Mouse (Mus musculus) c-Kit-negative CD71-positive TER-119-positive erythroid progenitor cells, embryonic 14.5 days (primary cell): ENCODE data around the gene Galnt14.

ENCODE experiments used
- DNase-seq: peaks from one replicate; pipeline ENCODE4 v3.0.0-alpha.2; 2013; ENCODE audit warnings: low read depth, low spot score

Gene Galnt14

DNA sequence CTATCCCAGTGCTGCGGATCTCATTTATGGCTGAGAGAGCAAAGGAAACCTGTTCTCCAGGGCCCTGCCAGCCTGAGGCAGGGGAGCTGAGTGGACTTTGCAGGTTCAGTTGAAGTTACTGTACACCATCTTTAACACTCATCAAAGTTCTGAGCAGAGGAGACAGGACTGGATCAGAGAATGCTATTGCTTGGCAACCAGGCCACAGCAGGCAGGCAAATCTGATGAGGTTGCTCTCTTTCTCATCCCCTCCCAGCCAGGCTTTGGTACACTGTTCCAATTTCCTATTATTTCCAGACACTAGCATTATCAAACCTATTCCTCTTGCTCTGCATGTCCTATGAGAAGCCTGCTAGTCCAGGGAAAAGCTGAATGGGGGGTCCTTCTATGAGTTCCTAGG is 41.3 kb downstream of the Galnt14 start:
- no peak for DNase-seq

GRCm38 (mm10) chr17:73663237-73663636 is 47.0 kb downstream of the Galnt14 start:
- DNase-seq = no peak

DNA sequence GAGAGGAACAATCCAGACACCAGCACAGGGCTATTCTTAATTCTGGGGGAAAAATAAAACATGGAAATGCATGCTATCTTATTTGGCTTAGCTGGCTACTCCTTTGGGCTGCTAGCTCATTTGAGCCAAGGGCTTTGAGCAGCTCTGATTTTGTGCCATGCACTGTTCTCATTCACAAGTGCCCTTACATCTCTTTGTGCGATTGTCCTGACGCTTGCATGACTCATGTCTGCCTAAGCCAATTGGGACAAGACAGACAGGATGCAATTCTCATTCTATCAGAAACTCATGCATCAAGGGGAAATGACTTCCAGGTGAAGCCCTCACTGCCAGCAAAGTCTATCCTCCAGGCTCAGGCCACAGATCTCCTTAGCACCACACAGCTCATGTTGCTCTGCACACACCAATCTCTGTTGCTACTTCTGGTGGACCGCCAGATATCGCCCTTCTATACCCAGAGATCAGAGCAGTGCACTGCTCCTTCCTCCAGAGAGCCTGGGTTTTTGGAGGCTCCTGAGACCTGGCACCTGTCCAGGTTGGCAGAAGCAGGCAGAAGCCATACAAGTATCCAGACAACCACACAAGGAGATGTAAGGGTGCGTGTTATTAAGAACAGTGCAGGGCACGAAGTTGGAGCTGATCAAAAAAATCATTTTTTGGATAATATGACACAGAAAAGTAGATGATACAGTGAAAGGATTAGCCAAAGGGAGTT is 51.4 kb downstream of the Galnt14 start:
- DNase-seq = no peak

DNA sequence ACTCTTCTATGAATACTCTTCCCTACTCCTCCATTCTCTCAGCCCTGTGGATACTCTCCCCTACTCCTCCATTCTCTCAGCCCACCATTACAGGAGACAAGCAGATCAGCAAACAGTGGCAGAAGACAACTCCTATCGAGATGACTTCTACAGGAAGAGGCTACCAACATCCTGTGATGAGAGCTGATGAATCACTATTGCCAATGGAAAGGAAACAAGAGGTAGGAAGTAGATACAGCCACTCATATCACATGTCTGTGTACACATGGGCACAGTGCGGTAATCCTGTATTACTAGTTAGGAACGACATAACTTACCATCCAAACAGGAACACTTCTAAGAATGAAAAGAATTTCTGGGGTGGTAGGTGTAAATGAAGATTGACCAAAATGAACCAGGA is 53.9 kb downstream of the Galnt14 start:
- no peak for DNase-seq

- DNase-seq = no peak
Measured at GRCm38 (mm10) chr17:73654261-73654660, 56.0 kb downstream of the Galnt14 start.

GRCm38 (mm10) chr17:73649371-73649770 is 60.9 kb downstream of the Galnt14 start:
- DNase-seq = no peak

GRCm38 (mm10) chr17:73641676-73642075 is 68.6 kb downstream of the Galnt14 start:
- DNase-seq = no peak

GRCm38 (mm10) chr17:73640117-73640480 is 70.2 kb downstream of the Galnt14 start:
- DNase-seq = no peak

GRCm38 (mm10) chr17:73639401-73640116 is 70.7 kb downstream of the Galnt14 start:
- no peak for DNase-seq

GRCm38 (mm10) chr17:73636988-73637387 is 73.3 kb downstream of the Galnt14 start:
- no peak for DNase-seq

- no peak for DNase-seq
Measured at GRCm38 (mm10) chr17:73634896-73635295, 75.4 kb downstream of the Galnt14 start.

DNA sequence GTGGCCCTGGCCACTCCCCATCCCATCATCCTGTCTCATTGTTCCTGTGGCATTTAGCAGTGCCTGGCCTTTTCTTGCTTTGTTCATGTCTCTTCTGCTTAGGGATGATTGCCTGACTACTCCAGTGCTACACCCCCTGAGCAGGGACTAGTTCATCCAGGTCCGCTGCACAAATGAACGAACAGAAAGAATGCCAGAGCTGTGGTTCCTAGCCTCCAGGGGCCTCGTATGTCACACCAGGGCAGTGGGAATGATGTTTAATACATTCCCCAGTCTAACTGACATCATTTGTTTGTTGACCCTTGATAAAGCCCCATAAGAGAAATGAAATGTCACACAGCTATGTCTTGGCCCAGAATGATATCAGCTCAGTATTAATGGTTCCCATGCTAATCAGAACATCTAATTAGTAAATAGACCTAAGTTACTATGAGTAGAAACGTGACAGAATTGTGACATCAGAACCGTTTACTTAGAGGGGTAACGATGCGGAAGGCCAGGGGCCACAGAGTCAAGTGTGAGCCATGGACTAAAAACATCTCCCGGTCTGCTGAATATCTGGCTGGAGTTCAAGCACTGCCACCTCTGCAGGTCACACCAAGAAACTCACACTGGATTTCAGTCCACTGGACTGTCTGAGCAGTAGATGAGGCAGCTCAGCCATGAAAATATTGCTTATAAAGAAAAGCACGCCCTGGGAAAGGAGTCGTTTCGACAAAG is 76.1 kb downstream of the Galnt14 start:
- DNase-seq = no peak

DNA sequence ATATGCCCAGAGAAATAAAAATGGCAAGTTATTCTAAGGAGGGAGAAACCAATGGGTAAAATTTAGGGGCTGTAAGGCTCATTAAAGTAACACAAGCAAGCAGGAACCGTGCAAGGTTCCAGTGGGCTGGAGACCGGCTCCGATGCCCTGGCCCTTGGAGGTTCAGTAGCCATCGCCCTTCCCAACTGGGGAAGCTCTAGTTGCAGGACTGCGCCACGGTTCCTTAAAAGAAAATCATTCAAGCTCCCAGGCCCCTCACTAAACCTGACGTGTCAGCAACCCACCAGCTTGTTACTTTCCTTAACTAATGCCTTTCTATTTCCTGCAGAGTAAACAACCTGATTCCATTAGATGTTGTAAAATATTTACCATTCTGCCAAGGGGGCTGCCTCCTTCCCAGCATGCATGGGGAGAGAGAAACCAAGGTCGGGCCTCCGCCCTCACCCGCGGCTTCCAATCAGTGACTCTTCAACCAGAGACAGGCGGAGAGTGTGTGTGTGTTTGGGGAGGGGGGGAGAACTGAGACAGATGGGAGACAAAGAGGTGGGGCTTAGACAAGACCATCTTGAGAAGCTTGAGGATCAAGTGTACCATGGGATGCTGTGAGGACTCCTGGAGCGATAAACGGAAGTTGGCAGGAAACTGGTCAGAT is 81.9 kb downstream of the Galnt14 start:
- DNase-seq = no peak

DNA sequence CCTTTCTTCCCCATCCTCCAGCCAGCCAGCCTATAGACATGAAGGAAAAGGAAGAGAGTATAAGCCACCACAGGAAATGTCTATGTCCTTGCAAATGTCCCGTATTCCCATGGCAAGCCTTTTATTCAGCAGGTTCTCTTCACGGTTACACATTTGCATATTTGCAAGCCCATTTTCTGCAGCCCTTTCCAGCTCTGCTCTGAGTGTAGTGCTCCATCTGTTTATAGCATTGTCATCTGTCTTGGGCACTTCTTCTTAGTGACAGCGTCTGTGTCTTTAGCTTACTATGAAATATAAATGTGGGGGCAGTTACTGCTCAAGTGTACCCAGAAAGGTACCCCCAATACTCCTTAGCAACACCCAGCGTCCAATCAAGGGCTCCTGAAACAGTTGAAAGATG is 83.3 kb downstream of the Galnt14 start:
- no peak for DNase-seq

- no peak for DNase-seq
Measured at GRCm38 (mm10) chr17:73620049-73620448, 90.2 kb downstream of the Galnt14 start.

DNA sequence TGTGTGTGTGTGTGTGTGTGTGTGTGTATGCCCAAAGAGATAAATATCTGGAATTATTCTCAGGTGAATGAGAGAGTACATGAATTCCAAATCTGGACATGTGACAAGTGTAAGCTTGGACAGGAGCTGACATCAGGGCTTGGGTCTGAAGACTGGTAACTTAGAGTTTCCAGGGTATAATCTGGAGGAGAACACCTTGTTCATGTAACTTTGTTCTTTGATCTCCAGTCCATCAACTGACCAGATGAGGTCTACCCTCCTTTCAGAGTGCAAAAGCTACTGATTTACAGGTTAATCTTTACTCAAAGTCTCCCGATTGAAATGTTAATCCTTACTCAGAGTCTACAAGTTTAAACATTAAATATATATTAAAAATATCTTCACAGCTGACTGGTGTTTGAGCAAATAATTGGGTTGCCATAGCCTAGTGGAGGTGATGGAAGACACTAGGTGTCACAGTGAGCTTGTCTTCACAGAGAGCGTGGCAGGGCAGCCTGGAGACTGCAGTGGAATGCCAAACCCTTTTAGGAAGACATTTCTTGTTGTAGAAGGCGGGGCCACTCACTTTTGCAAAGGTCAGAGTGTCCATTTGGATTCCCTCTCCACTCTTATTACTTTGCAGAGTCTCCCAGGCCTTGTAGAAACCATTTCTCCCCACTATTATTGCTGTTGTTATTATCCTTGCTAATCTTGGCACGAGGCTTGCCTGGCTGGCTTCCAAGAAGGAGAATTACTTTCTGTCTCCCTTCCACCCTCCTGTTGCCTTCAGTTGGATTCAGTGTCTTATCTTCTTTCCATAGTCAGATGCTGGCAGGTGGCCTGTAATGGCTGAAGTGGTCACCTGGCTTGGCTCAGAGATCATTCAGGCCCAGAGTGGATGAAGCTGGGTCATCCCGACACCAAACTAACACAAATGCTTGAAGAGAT is 107.4 kb downstream of the Galnt14 start:
- no peak for DNase-seq

DNA sequence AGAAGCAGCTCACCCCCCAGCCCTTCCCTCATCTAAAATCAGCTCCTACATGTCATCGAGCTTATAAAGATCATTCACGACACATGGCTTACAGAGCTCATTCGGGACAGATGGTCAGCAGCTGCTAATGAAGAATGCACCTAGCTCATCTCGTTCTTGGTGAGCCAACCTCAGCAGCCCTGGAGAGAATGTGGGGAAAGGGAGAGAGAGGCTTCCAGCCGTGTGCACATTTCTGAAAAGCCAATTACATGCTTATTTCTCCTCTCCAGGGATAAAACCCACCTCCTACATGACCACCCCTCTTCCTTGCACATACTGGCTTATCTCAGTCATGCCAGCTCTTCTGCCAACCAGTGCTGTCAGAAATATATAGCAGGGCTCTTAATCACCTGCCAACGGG is 110.3 kb downstream of the Galnt14 start:
- DNase-seq = no peak

DNA sequence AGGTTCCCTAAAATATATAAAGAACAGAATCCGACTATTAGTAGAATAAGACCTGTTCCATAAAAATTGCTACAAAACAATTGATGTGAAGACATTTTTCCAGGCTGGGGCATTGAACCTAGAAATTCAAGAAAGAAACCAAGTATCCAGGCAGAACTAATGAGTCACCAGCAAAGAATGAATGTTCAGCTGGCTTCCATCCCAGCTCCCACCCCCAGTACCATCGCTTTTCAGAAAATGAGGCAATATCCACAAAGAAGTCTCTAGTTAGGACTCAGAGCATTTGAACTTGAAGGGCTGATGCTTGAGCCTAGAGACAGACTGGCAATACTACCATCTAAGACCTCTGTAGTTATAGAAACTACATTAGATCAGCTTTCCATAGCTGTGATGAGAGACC is 118.2 kb downstream of the Galnt14 start:
- DNase-seq = no peak

GRCm38 (mm10) chr17:73587573-73587972 is 122.7 kb downstream of the Galnt14 start:
- DNase-seq = no peak

- no peak for DNase-seq
Measured at GRCm38 (mm10) chr17:73574186-73574585, 136.1 kb downstream of the Galnt14 start.

GRCm38 (mm10) chr17:73572881-73573280 is 137.4 kb downstream of the Galnt14 start:
- DNase-seq = no peak
